Mouse (Mus musculus) megakaryocyte, embryonic 14.5 days (primary cell): Measurements from ENCODE around the gene Cbfa2t3.

ENCODE experiments used
- FLI1 ChIP-seq: IDR thresholded peaks from 2 replicates; pipeline ENCODE4 v1.6.1; 2012; ENCODE audit warnings: low read length, inconsistent platforms, mixed read lengths
- GATA1 ChIP-seq: IDR thresholded peaks from 3 replicates; pipeline ENCODE4 v1.6.1; 2012; ENCODE audit warnings: mixed read lengths, low read length, inconsistent platforms, borderline replicate concordance

- TF ChIP-seq GATA1: no peak
- no peak for TF ChIP-seq FLI1
These were observed 16.1 kb downstream of the Cbfa2t3 start for GRCm38 (mm10) chr8:122682820-122683219.
